Mouse (Mus musculus) brain, embryonic 18.5 days (tissue): ENCODE measurements around the gene Armc9.

ENCODE experiments used
- DNase-seq: peaks from one replicate; pipeline ENCODE4 v3.0.0-alpha.2; 2012; ENCODE audit warnings: low read depth, low spot score

The Armc9 gene

DNA sequence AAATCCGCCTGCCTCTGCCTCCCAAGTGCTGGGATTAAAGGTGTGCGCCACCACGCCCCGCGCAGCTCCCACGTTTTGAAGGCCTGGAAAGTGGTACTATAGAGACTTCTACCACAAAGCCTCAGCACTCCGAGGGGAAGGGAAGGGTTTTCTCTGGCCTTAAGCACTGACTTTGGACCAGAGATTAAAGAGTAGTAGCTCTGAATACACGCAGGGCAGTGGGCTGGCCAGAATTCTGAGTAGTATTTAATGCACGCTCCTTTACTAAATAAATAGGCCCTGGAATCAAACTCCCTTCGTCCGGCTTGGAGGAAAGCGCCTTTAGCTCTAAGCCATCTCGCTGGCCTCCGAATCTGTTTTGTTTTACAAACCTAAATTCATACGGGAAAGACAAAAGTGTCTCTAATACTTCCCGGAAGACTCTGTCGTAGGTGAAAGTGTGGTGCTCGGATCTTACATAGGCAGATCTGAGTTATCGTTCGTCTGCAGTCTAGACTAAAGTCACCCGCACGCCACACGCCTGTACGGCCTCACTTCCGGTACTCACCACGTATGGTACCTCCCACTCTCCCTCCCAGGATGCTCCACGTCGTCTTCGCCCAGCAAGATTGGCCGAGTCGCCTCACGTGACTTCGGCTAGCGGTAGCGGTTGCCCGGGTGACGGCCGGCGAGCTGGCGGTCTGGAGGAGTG is at the start of gene Armc9:
TSS of gene Armc9 (plus strand) at position 648 of the 691 bp plus-strand sequence.
- peak; percentile 93 for DNase-seq

DNA sequence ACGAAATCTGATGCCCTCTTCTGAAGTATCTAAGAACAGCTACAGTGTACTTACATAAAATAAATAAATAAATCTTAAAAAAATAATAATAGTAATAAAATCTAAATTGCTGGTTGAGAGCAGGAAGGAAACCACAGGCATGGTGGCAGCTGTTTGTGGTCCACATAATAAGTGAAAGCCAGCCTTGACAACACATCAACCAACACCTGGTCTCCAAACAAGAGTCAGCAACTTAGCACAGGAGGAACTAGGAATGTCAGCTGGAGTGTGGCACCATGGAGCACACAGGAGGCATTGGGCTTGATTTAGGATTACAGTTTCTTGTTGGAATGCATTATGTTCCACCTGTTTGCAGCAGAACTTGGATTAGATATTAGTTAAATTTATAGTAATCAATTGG is 49.5 kb upstream of the Armc9 start:
- DNase-seq, result no peak

GRCm38 (mm10) chr1:86111779-86112178 is 42.8 kb upstream of the Armc9 start, which contains the start of gene Htr2b:
Gene Htr2b, minus strand, starts transcription at chr1:86111970.
- DNase-seq, result peak; percentile 4

DNA sequence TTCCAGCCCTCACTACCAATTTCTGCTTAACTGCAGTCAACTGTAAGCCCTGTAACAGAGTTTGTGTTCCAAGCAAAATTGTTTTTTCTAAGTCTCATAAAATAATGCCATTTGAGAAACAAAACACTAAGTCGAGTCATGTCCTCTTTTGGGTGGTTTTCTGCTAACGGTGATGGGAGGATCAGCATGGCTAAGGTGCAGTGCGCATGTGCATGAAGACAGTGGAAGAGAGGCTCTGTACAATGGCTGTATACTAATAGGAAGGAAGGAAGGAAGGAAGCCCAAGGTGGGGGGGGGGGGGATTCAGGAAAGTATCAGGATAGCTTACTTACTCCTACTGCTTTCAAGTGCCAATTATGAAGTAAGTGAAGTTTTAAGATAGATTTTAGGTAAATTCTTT is 40.4 kb upstream of the Armc9 start:
- DNase-seq, result no peak

DNA sequence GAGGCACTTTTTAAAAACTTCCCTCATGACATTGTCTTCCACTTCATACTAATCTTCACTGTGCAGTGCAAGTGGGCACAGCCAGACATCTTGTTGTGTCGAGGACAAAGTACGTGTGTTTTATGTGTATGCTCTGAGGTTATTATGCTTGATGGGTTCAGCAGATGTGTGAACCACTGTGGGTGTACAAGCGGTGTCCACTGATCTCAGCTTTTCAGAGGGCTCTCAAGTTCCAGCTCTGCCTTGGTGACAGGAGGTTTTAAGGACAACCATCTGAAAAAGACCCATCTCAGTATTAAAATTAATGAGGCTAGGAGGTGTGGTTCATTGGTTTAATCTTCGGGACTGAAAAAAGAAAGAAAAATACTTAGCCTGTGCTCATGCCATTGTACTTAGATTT is 35.0 kb upstream of the Armc9 start:
- DNase-seq, result no peak

DNA sequence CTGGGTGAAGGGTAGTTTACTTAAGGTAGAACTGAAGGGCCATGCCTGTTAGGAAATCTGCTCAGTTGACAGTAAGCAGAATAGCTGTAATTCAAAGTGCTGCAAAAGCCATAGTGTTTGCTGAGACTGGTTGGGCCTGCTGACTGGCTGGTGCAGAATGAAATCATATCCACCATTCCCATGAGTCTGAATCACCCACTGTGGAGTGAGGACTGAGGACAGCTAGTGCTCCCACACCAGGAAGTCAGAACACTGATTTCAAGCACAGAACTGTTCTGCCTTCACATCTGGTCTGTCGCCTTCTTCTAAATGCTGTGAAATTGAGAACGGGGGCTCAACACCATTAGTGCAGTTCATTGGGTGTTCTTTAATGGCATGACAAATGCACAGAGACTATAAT is 28.5 kb upstream of the Armc9 start:
- no peak for DNase-seq

DNA sequence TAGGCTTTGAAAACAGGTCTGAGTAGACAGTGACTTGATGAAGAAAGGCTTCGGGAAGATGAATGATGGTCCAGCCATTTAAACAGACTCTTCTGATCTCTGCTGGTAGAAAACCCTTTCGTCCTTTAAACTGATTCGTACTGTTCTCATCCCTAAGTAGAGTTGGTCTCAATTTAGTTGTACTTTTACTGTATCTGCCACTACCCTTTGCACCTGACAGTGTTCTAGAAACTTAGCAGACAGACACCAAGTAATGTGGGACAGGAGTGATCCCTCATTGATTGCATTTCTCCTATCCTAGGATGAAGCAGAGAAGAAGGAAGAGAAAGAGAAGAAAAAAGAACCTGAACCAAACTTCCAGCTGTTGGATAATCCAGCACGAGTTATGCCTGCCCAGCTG is 21.2 kb upstream of the Armc9 start, which contains the start of gene Gm21972:
TSS of gene Gm21972 (plus strand) at position 301 of the 400 bp plus-strand sequence.
- no peak for DNase-seq

GRCm38 (mm10) chr1:86135315-86135714 is 19.3 kb upstream of the Armc9 start:
- no peak for DNase-seq

GRCm38 (mm10) chr1:86141081-86141480 is 13.5 kb upstream of the Armc9 start:
- no peak for DNase-seq

DNA sequence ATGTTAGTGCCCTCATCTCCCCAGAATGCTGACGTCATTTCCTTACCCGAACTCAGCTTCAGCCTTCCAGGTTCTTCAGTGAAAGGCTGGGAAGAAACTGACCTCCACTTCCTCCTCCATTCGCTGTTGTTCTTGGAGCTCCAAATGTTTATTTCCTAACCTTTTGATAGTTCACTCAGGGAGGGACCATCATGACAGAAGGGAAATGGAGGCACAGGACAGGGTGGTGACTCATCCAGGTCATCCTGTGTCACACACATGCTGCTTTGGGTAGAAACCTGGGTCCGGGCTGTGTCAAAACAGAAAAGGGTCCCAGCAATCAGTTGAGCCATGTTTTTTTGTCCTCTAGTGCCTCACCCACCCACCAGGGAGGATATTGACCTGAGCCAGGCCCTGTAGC is 11.4 kb upstream of the Armc9 start:
- DNase-seq, result no peak

DNA sequence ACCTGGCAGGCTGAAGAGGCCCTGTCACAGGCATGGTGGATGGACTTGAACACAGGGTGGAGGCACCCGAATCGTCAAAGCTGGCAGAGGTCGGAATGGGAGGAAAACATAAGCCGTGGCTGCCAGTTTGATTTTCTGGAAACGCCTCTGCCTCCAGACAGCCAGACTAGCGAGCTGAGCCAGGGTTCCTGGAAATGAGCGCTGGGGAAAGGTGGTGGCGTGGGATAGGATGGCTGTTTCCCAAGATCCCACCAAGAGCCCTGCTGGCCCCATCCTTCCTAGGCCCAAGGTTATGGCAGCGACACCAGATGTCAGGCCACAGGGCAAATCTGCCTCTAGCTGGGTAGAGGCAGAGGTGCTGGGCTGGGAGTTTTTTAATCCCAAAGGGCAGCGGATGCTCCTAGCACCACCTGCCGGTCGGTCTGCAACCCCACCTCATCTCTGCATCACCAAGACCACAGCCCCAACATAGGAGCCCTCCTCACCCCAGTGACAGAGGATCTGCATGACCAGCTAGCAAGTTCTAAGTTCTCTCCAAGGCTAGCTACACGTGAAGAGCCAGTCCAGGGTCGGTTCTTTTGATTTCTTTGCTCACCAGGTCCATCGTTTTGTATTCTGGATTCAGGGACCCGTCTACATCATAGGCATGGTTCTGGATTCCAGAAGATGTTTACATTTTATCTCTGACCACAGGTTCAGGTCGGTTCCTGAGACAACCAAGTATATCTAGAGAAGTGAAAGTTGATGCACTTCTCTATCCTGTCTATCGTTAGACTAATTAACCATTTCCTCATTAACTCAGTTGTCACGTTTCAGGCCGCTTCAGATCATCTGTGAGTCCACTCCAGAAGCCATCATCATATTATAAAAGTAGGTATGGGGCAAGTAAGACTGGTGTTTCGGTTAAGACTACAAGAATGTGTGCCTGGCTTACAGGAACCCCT is 10.3 kb upstream of the Armc9 start:
- no peak for DNase-seq

GRCm38 (mm10) chr1:86146293-86146692 is 8.3 kb upstream of the Armc9 start:
- DNase-seq, result no peak

- DNase-seq, result no peak
Measured at GRCm38 (mm10) chr1:86147557-86147956, 7.0 kb upstream of the Armc9 start.

DNA sequence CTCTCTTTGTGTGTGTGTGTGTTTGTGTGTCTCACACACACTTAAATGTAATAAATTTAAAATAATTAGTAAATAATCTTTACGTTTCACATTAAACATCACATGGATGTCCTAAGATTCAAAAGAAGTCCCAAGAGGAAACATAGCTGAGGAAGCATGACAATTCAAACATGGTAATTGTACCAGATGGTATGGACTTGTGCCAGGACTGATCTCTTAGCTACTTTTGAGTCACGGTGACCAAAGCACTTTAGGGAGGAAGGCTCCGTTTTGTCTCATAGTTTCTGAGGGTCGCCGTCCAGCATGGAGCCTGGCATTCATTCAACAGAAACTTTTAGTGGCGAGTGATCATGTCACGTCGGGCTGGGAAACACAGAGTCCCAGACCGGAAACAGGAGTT is 6.4 kb upstream of the Armc9 start:
- no peak for DNase-seq

- no peak for DNase-seq
Measured at GRCm38 (mm10) chr1:86150929-86151328, 3.7 kb upstream of the Armc9 start.

DNA sequence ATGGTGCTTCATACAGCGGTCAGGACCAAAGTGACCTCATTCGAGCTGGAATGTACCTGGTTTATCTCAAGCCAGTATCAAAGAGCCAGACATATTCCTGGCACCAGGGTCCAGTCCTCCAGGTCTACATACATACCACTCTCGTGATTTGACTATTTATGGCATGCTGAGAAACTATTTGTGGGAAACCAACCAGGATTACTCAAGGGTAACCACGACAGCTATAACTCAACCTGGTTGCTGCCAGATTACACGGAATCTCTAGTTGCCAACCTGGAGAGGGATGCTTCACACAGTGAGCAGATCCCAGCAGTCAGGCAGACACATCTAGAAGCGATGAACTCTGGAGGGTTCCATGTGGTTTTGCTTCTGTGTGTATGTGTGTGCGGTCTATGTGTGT is 3.2 kb upstream of the Armc9 start:
- DNase-seq, result no peak

DNA sequence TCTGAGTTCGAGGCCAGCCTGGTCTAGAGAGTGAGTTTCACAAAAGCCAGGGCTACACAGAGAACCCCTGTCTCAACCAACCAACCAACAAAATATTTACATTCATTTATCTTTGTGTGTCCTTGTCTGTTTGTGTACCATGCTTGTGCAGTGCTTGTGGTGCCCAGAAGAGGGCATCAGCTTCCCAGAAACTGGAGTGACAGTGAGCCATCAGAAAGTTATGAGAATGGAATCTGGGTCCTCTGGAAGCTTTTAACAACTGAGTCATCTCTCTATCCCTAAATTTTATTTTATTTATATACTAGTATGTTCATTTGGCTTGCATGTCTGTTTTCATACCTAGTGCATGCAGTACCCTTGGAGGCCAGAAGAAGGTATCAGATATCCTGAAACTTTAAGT is 2.0 kb upstream of the Armc9 start:
- DNase-seq, result no peak

GRCm38 (mm10) chr1:86154824-86155164 is 214 bp downstream of the Armc9 start:
- DNase-seq, result no peak

DNA sequence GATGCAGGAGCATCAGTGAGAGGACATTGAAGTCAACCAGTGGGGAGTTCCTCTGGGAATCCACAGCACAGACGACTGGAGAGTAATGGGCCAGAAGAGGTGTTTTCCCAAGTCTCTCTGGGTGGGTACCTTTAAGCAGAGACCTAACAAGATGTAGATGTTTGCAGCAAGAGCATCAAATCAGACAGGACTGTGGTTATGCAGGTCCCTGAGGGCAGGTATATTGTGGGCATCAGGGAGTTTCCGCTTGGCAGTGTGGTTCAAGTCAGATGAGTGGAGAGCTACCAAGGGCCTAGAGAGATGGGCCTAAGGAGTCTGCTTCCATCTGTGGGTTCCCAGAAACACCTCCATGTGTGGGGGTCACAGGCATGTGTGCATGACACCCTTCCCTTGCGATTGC is 1.5 kb downstream of the Armc9 start:
- no peak for DNase-seq

DNA sequence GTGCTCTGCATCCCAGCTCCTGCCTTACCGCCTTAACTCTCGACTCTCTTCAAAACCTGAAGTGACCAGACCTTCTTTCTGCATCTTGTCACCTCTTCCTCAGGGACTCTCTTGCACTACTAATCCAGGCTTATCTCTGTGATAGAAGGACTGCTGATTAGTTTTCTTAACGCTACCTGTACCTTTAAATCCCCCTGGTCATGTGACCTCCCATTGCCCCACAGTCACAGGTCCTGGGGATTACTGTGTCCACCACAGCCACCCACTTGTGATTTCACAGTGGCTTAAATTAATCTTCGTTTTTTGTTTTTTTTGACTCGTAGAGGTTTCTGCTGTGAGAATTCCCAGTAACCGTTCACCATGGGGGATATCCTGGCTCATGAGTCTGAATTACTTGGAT is 2.0 kb downstream of the Armc9 start:
- DNase-seq, result no peak

- no peak for DNase-seq
Measured at GRCm38 (mm10) chr1:86160059-86160458, 5.5 kb downstream of the Armc9 start.

- DNase-seq, result no peak
Measured at GRCm38 (mm10) chr1:86160479-86160878, 5.9 kb downstream of the Armc9 start.

GRCm38 (mm10) chr1:86161061-86161460 is 6.5 kb downstream of the Armc9 start:
- no peak for DNase-seq
